Mouse (Mus musculus): ENCODE results near the gene Olfr1218. TPM values are rescaled to one million over a fixed set of nuclear protein-coding genes. Genes with fewer than 3 reads are reported as not detected.

Gene Olfr1218
- polyA plus RNA-seq, 1 experiment from 2014 or later, result not detected

Other genes with a start within 250 kb of the Olfr1218 start
- gene Olfr1202, start 246.7 kb downstream of the Olfr1218 start, polyA plus RNA-seq (2015; fragmentation: Nextera tagmentation; extraction: Ambion mirVana), result not detected in 2 replicates
- not detected in 2 replicates for gene Olfr1205, start 231.4 kb downstream of the Olfr1218 start, polyA plus RNA-seq (2015; fragmentation: Nextera tagmentation; extraction: Ambion mirVana)
- gene Olfr1204, start 211.9 kb downstream of the Olfr1218 start, polyA plus RNA-seq (2015; fragmentation: Nextera tagmentation; extraction: Ambion mirVana), result not detected in 2 replicates
- gene Olfr1206, start 198.0 kb downstream of the Olfr1218 start, polyA plus RNA-seq (2015; fragmentation: Nextera tagmentation; extraction: Ambion mirVana), result not detected in 2 replicates
- not detected in 2 replicates for gene Olfr1208, start 158.9 kb downstream of the Olfr1218 start, polyA plus RNA-seq (2015; fragmentation: Nextera tagmentation; extraction: Ambion mirVana)
- gene Olfr1209, start 146.0 kb downstream of the Olfr1218 start, polyA plus RNA-seq (2015; fragmentation: Nextera tagmentation; extraction: Ambion mirVana), result not detected in 2 replicates
- not detected in 2 replicates for gene Olfr1211, start 123.1 kb downstream of the Olfr1218 start, polyA plus RNA-seq (2015; fragmentation: Nextera tagmentation; extraction: Ambion mirVana)
- not detected in 2 replicates for gene Olfr1212, start 107.2 kb downstream of the Olfr1218 start, polyA plus RNA-seq (2015; fragmentation: Nextera tagmentation; extraction: Ambion mirVana)
- gene Gm13762, start 80.9 kb downstream of the Olfr1218 start, polyA plus RNA-seq (2015; fragmentation: Nextera tagmentation; extraction: Ambion mirVana), result not detected in 2 replicates
- gene Olfr1214, start 68.5 kb downstream of the Olfr1218 start, polyA plus RNA-seq (2015; fragmentation: Nextera tagmentation; extraction: Ambion mirVana), result not detected in 2 replicates
- not detected in 2 replicates for gene Olfr1215, start 54.2 kb downstream of the Olfr1218 start, polyA plus RNA-seq (2015; fragmentation: Nextera tagmentation; extraction: Ambion mirVana)
- not detected in 2 replicates for gene Olfr1216, start 42.8 kb downstream of the Olfr1218 start, polyA plus RNA-seq (2015; fragmentation: Nextera tagmentation; extraction: Ambion mirVana)
- not detected in 2 replicates for gene Olfr1217, start 29.1 kb downstream of the Olfr1218 start, polyA plus RNA-seq (2015; fragmentation: Nextera tagmentation; extraction: Ambion mirVana)
- gene Olfr1219, start 22.3 kb upstream of the Olfr1218 start, polyA plus RNA-seq (2015; fragmentation: Nextera tagmentation; extraction: Ambion mirVana), result not detected in 2 replicates
- not detected in 2 replicates for gene Olfr1220, start 45.6 kb upstream of the Olfr1218 start, polyA plus RNA-seq (2015; fragmentation: Nextera tagmentation; extraction: Ambion mirVana)
- not detected in 2 replicates for gene Olfr1221, start 56.1 kb upstream of the Olfr1218 start, polyA plus RNA-seq (2015; fragmentation: Nextera tagmentation; extraction: Ambion mirVana)
- gene Olfr1222, start 71.9 kb upstream of the Olfr1218 start, polyA plus RNA-seq (2015; fragmentation: Nextera tagmentation; extraction: Ambion mirVana), result not detected in 2 replicates
- gene Olfr1223, start 90.4 kb upstream of the Olfr1218 start, polyA plus RNA-seq (2015; fragmentation: Nextera tagmentation; extraction: Ambion mirVana), result not detected in 2 replicates
- gene Olfr1224-ps1, start 102.9 kb upstream of the Olfr1218 start, polyA plus RNA-seq (2015; fragmentation: Nextera tagmentation; extraction: Ambion mirVana), result not detected in 2 replicates
- not detected in 2 replicates for gene Olfr1225, start 113.5 kb upstream of the Olfr1218 start, polyA plus RNA-seq (2015; fragmentation: Nextera tagmentation; extraction: Ambion mirVana)
- gene Olfr1226, start 138.9 kb upstream of the Olfr1218 start, polyA plus RNA-seq (2015; fragmentation: Nextera tagmentation; extraction: Ambion mirVana), result not detected in 2 replicates
- gene Olfr1228, start 192.9 kb upstream of the Olfr1218 start, polyA plus RNA-seq (2015; fragmentation: Nextera tagmentation; extraction: Ambion mirVana), result not detected in 2 replicates
- gene Olfr1229, start 226.8 kb upstream of the Olfr1218 start, polyA plus RNA-seq (2015; fragmentation: Nextera tagmentation; extraction: Ambion mirVana), result not detected in 2 replicates
- not detected in 2 replicates for gene Olfr1230, start 236.1 kb upstream of the Olfr1218 start, polyA plus RNA-seq (2015; fragmentation: Nextera tagmentation; extraction: Ambion mirVana)
- not detected in 2 replicates for gene Olfr1231, start 245.9 kb upstream of the Olfr1218 start, polyA plus RNA-seq (2015; fragmentation: Nextera tagmentation; extraction: Ambion mirVana)